Mouse (Mus musculus) heart, postnatal 0 days (tissue): Measurements from ENCODE around the gene Kncn. TPM values are rescaled to one million over a fixed set of nuclear protein-coding genes. Genes with fewer than 3 reads are reported as not detected.
A peak's percentile ranks its signal among the peaks of the same experiment; 100 is the strongest.

Experiments
- ATAC-seq: fragments of 200-750 bp; cut with Nextera tagmentation; 2 replicates; pipeline ENCODE4 v1.8.0; 2017; ENCODE audit warnings: low read depth, moderate number of reproducible peaks, moderate library complexity; ENCODE audit not compliant: insufficient read depth
- DNase-seq: peaks from one replicate; pipeline ENCODE4 v3.0.0-alpha.2; 2016; ENCODE audit warnings: low spot score
- H3K27ac ChIP-seq: fragments of 300-500 bp; sonication (generic); 2 replicates; pipeline ENCODE4 v1.5.1; 2014; ENCODE audit warnings: low read depth, mild to moderate bottlenecking
- H3K27me3 ChIP-seq: fragments of 300-500 bp; sonication (generic); 2 replicates; pipeline ENCODE4 v1.6.1; 2014; ENCODE audit warnings: low read length, mixed read lengths; ENCODE audit not compliant: control insufficient read depth, insufficient read depth
- H3K36me3 ChIP-seq: fragments of 300-500 bp; sonication (generic); replicated peaks from 2 replicates; pipeline ENCODE4 v1.6.1; 2014; ENCODE audit warnings: low read length, mixed read lengths; ENCODE audit not compliant: control insufficient read depth, insufficient read depth
- H3K4me1 ChIP-seq: fragments of 300-500 bp; sonication (generic); 2 replicates; pipeline ENCODE4 v1.6.1; 2014; ENCODE audit warnings: antibody characterized with exemption; ENCODE audit not compliant: control insufficient read depth, insufficient read depth
- H3K4me2 ChIP-seq: fragments of 300-500 bp; sonication (generic); 2 replicates; pipeline ENCODE4 v1.6.1; 2014; ENCODE audit warnings: low read depth, mild to moderate bottlenecking, low read length, moderate library complexity
- H3K4me3 ChIP-seq: fragments of 300-500 bp; sonication (generic); 2 replicates; pipeline ENCODE4 v1.5.1; 2014; ENCODE audit warnings: low read depth, low read length
- H3K9ac ChIP-seq: fragments of 300-500 bp; sonication (generic); replicated peaks from 2 replicates; pipeline ENCODE4 v1.6.1; 2014; ENCODE audit warnings: low read depth, low read length, mixed read lengths
- H3K9me3 ChIP-seq: fragments of 300-500 bp; sonication (generic); replicated peaks from 2 replicates; pipeline ENCODE4 v1.6.1; 2016; ENCODE audit warnings: low read length; ENCODE audit not compliant: control insufficient read depth
- CTCF ChIP-seq: IDR thresholded peaks from 2 replicates; pipeline ENCODE4 v1.5.1; 2016; ENCODE audit warnings: antibody characterized with exemption, control low read depth, low read depth
- EP300 ChIP-seq: IDR thresholded peaks from 2 replicates; pipeline ENCODE4 v1.6.1; 2016; ENCODE audit warnings: antibody characterized with exemption, low read depth
- WGBS: fragments of 180-500 bp; shearing (Covaris S2); extraction: QIAGEN DNeasy Blood & Tissue Kit; methylation state at CpG from one replicate; pipeline ENCODE4 v1.1.7; 2014; 5-methylcytosine and 5-hydroxymethylcytosine counted together
- polyA plus RNA-seq: library from polyadenylated mRNA; unstranded; fragments of >200 nt; fragmentation: Nextera tagmentation; extraction: Ambion mirVana; gene quantifications from 2 replicates; pipeline ENCODE4 v1.2.1, GENCODE M21; 2015
- total RNA-seq: library from RNA; depleted of rRNA; stranded (reverse); fragments of >200 nt; gene quantifications from 2 replicates; pipeline ENCODE4 v1.2.3, GENCODE M21; 2014; ENCODE audit warnings: low replicate concordance

The Kncn gene
- total and polyA plus RNA-seq, 2 experiments from 2014 or later, result not detected

DNA sequence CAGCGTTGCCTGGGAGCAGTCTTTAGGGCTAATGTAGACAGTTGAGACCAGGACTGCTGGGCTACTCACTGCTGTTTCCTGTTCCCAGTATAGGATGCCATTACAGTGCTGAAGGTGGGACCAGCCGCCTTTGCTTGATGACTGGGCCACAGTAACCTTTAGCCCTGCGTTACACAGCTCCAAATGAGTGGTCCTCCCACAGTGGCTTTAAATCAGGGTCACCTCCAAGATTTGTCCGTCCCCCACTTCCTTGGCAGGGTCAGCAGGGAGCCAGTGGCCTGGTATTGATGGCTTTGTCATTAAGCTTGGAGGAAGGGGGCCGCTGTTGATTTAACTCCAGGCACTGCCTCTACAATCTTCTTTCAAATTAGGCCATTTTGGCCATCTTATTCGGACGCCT is 20.8 kb upstream of the Kncn start:
- no peaks in the 10 kb centered on the region for H3K9me3 ChIP-seq
- H3K36me3 ChIP-seq, result peaks cover 72% of the 10 kb centered on the region
- H3K4me3 ChIP-seq, result no peak overlapping the region
- 86% methylated on average over 7 of the region's 7 CpGs for WGBS
- no peak overlapping the region for H3K27ac ChIP-seq
- no peaks in the 10 kb centered on the region for H3K27me3 ChIP-seq
- no peak overlapping the region for H3K4me2 ChIP-seq
- H3K9ac ChIP-seq, result no peak overlapping the region
- no peak for ATAC-seq
- DNase-seq, result no peak
- no peaks in the 10 kb centered on the region for H3K4me1 ChIP-seq
- TF ChIP-seq EP300 (no peak), CTCF (no peak)

DNA sequence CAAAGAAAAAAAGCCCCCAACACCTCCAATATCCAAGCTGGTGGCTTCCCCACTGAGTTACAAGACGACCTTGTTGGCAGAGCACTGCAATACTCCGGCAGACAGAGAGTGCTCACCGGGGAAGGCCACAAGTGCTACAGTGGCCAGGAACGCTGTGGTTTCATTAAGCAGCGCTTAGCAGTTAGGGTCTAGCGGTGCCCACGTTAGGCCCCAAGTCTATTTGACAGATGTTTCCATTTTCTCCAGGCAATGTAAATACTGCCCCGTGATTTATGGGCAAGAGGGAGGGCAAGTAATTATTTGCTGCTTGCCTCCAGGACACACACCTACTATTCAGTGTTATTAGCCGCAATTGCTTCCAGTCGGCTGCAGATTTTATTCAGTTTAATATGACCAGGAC is 20.3 kb upstream of the Kncn start:
- no peak overlapping the region for H3K4me3 ChIP-seq
- no peak overlapping the region for H3K9ac ChIP-seq
- no peak for ATAC-seq
- 77% methylated on average over 10 of the region's 10 CpGs for WGBS
- no peaks in the 10 kb centered on the region for H3K27me3 ChIP-seq
- H3K9me3 ChIP-seq, result no peaks in the 10 kb centered on the region
- no peak for DNase-seq
- no peak for TF ChIP-seq CTCF
- TF ChIP-seq EP300, result no peak
- H3K27ac ChIP-seq, result no peak overlapping the region
- H3K4me2 ChIP-seq, result no peak overlapping the region
- peaks cover 72% of the 10 kb centered on the region for H3K36me3 ChIP-seq
- H3K4me1 ChIP-seq, result no peaks in the 10 kb centered on the region

DNA sequence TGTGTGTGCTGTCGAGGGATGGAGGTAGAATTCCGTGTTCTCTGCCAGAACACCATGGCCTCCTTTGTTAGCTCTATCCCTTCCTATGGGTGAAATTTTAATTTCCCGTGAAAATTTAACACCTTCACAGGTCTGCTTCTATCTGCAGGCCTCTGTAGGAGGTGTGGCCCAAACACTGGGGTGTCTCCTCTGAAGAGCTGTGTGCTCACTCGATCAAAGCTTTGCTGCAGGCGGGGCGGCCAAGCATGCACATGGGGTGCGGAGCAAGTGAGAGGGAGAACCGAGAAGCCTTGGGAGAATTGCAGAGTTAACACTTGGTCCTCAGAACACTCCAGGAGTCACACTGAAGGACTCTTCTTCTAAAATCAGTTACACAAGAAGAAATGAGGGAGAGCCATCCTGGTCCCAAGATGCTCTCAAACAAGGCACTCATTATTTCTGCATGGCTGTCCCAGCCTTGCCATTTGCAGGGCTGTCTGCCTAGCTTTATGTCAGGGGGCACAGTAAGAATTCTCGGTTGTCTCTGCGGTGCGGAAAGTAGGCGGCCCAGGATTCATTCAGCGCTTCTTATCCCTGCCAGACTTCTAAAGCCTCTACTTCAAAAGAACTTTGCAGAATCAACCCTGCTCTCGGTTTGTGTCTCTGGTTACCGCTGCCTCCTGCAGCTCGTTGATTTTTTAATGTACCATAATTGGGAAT is 14.5 kb upstream of the Kncn start:
- Histone ChIP-seq H3K36me3 (peaks cover 65% of the 10 kb centered on the region), H3K9ac (no peak overlapping the region), H3K4me1 (no peaks in the 10 kb centered on the region), H3K4me3 (no peak overlapping the region), H3K4me2 (no peak overlapping the region), H3K27me3 (no peaks in the 10 kb centered on the region), H3K9me3 (no peaks in the 10 kb centered on the region), H3K27ac (no peak overlapping the region)
- TF ChIP-seq EP300 (no peak), CTCF (no peak)
- DNase-seq (no peak), ATAC-seq (no peak)
- WGBS, result 57% methylated on average over 16 of the region's 16 CpGs

DNA sequence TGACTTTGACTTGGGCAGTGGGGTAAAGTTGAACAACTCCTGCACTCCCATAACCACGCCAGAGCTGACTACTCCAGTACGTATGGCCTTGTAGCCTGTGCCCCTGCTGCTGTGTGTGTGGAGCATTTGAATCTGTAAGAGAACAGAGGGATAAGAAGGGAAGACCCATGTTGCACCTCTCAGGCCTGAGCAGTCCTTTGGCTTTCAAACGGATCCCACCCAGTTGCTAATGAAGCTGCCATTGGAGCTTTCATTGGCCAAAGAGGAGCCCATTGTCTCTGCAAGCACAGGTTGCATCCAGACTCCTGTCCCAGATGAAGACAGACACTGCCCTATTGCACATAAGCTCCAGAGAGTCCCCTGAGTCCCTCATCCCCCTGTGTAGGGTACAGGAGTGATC is 11.0 kb upstream of the Kncn start:
- WGBS, result 90% methylated on average over 3 of the region's 3 CpGs
- ATAC-seq, result no peak
- TF ChIP-seq CTCF (no peak), EP300 (no peak)

DNA sequence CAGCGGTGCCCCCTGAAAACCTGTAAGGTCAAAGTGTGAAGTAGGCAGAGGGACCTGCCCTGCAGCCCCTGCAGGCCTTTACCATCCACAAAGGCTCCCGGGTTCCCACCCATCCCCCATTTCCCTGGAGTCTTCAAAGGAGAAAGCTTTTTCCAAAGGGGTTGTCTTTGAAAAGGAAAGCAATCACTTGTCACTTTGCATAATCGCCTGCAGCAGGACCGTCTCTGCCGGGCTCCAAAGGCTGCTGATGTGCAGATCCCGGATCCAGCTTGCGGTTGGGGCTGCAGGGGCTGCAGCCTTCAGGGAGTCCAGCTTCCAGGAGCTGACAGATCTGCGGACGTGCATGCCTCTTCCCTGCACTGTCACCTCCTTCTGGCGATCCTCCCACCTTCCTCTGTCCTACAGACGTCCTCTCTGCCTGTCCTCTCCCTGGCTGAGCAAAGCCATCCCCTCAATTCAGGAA is 6.0 kb upstream of the Kncn start:
- Histone ChIP-seq H3K27ac (no peak overlapping the region), H3K4me3 (no peak overlapping the region), H3K4me1 (no peaks in the 10 kb centered on the region), H3K9ac (no peak overlapping the region), H3K9me3 (no peaks in the 10 kb centered on the region), H3K4me2 (peak overlapping the region; percentile 29), H3K36me3 (peaks cover 23% of the 10 kb centered on the region), H3K27me3 (no peaks in the 10 kb centered on the region)
- 8% methylated on average over 11 of the region's 11 CpGs for WGBS
- peak; percentile 72 for ATAC-seq
- TF ChIP-seq CTCF, result no peak
- TF ChIP-seq EP300, result no peak
- DNase-seq, result no peak

More for the DNA sequence above, 11.0 kb upstream of the Kncn start:
- H3K9ac ChIP-seq, result no peak overlapping the region
- no peak overlapping the region for H3K4me2 ChIP-seq
- H3K4me3 ChIP-seq, result no peak overlapping the region
- DNase-seq, result no peak
- no peak overlapping the region for H3K27ac ChIP-seq
- no peaks in the 10 kb centered on the region for H3K9me3 ChIP-seq
- no peaks in the 10 kb centered on the region for H3K27me3 ChIP-seq
- H3K4me1 ChIP-seq, result no peaks in the 10 kb centered on the region
- peaks cover 53% of the 10 kb centered on the region for H3K36me3 ChIP-seq

DNA sequence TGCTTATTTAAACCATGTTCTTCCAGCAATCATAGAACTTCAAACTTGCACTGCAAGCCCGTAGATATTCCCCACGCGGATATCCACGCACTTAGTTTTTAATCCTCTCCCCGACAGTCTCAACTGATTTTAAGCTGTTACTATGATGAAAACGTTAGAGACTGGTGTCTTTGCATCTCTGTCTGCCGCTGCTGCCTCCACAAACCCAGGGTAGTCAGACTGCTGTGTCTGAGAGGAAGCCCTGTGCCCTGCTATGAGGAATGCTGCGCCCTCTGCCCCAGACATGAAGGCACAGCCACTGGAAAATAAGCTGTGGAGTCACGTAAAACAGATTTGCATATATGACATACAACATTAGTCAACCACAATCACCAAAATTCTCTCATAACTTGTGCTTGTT is 5.4 kb upstream of the Kncn start:
- no peaks in the 10 kb centered on the region for H3K27me3 ChIP-seq
- H3K27ac ChIP-seq, result no peak overlapping the region
- no peak overlapping the region for H3K9ac ChIP-seq
- H3K9me3 ChIP-seq, result no peaks in the 10 kb centered on the region
- ATAC-seq, result no peak
- H3K4me2 ChIP-seq, result no peak overlapping the region
- H3K36me3 ChIP-seq, result peaks cover 17% of the 10 kb centered on the region
- no peaks in the 10 kb centered on the region for H3K4me1 ChIP-seq
- no peak for DNase-seq
- TF ChIP-seq EP300 (no peak), CTCF (no peak)
- 48% methylated on average over 9 of the region's 9 CpGs for WGBS
- H3K4me3 ChIP-seq, result no peak overlapping the region
